Comparison of ENCODE assay signal across 23 mouse cellular contexts in the genomic region with DNA sequence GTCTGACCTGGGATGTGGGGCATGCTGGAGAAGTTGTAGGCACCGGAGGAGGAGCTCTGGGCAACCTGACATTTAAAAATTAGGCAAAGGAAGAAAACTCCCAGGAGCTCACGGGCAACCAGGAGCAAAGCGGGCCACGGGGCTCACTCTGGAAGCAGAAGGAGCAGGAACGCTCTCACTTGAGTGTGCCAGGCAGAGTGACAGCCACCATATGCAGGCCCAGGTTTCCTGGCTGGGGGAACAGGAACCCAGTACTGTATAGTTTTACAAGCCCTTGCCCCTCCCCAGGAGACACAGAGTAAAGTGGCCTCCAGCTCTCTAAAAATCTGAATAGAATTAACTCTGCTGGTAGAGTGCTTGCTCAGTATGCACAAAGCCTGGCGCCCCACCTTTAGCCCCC. TPM values are rescaled to one million over a fixed set of nuclear protein-coding genes. Genes with fewer than 3 reads are reported as not detected.
A peak's percentile ranks its signal among the peaks of the same experiment; 100 is the strongest.
DNase-seq lines count a peak whose midpoint lies in the region; ATAC-seq and TF ChIP-seq lines count a peak whose summit lies in the region.
"Had no signal": no experiment of that assay in that cellular context is flagged by ENCODE, and none has a peak within 500 bp of the region (broad histone marks: within the 10 kb centered on the region; RNA-seq: fewer than 3 reads in every experiment).

No protein-coding gene starts in this region.

- no peak overlapping the region for H3K9ac ChIP-seq in midbrain, postnatal 0 days (replicated peaks; ENCODE audit: low read length, poor library complexity, severe bottlenecking)
- H3K9ac ChIP-seq in forebrain, embryonic 13.5 days = no peak overlapping the region
- no peak overlapping the region; the same call in 1 of the 2 replicates for H3K9ac ChIP-seq in limb, embryonic 12.5 days (replicated peaks)
- H3K9ac ChIP-seq: embryonic facial prominence, embryonic 15.5 days; liver, embryonic 15.5 days had no signal

- H3K4me3 ChIP-seq in midbrain, embryonic 10.5 days = peak overlapping the region; percentile 24; the same call in 1 of the 2 replicates
- no peak overlapping the region for H3K4me3 ChIP-seq in midbrain, postnatal 0 days (ENCODE audit: low read depth, low read length)
- H3K4me3 ChIP-seq in forebrain, embryonic 13.5 days = no peak overlapping the region
- no peak overlapping the region for H3K4me3 ChIP-seq in limb, embryonic 12.5 days (replicated peaks)
- H3K4me3 ChIP-seq: embryonic facial prominence, embryonic 15.5 days; liver, embryonic 15.5 days had no signal

- intact Hi-C loops in left cerebral cortex, postnatal 10 days (cut with DNase I) = no loop called here

- H3K9me3 ChIP-seq in midbrain, embryonic 10.5 days (replicated peaks) = no peaks in the 10 kb centered on the region
- H3K9me3 ChIP-seq in midbrain, postnatal 0 days (ENCODE audit: low read length) = no peaks in the 10 kb centered on the region
- H3K9me3 ChIP-seq in forebrain, embryonic 13.5 days (replicated peaks) = no peaks in the 10 kb centered on the region
- H3K9me3 ChIP-seq in limb, embryonic 12.5 days = no peaks in the 10 kb centered on the region
- H3K9me3 ChIP-seq: embryonic facial prominence, embryonic 15.5 days; liver, embryonic 15.5 days had no signal

- no peak for TF ChIP-seq CTCF in midbrain, postnatal 0 days (IDR thresholded peaks at IDR 0.05)

- 68% methylated on average over 6 of the region's 6 CpGs for WGBS in midbrain, embryonic 10.5 days
- WGBS in midbrain, postnatal 0 days = 58% methylated on average over 6 of the region's 6 CpGs
- WGBS in forebrain, embryonic 13.5 days = 66% methylated on average over 6 of the region's 6 CpGs
- 42% methylated on average over 6 of the region's 6 CpGs for WGBS in limb, embryonic 12.5 days

- ATAC-seq in cerebellum, adult (ENCODE audit: insufficient number of reproducible peaks, low FRiP score, low TSS enrichment) = no peak
- no peak for ATAC-seq in midbrain, postnatal 0 days (ENCODE audit: low FRiP score)
- ATAC-seq in forebrain, embryonic 13.5 days = no peak
- ATAC-seq in limb, embryonic 12.5 days (ENCODE audit: insufficient number of reproducible peaks, insufficient read depth, low FRiP score, low TSS enrichment, low read depth) = no peak
- ATAC-seq: CD4-positive, CD25-positive, alpha-beta regulatory T cell, adult 4 months; hindbrain, postnatal 0 days; intestine, postnatal 0 days; lung, postnatal 0 days had no signal

- H3K27ac ChIP-seq in midbrain, embryonic 10.5 days (replicated peaks) = peak overlapping the region; percentile 72
- no peak overlapping the region for H3K27ac ChIP-seq in midbrain, postnatal 0 days (ENCODE audit: low read depth, low read length)
- no peak overlapping the region for H3K27ac ChIP-seq in forebrain, embryonic 13.5 days
- H3K27ac ChIP-seq in limb, embryonic 12.5 days = peak overlapping the region; percentile 89
- H3K27ac ChIP-seq: embryonic facial prominence, embryonic 15.5 days; hindbrain, postnatal 0 days; liver, embryonic 15.5 days; stomach, postnatal 0 days had no signal

- peaks cover 83% of the 10 kb centered on the region for H3K4me1 ChIP-seq in midbrain, embryonic 10.5 days
- no peaks in the 10 kb centered on the region for H3K4me1 ChIP-seq in midbrain, postnatal 0 days (ENCODE audit: insufficient read depth, low read length)
- peaks cover 61% of the 10 kb centered on the region for H3K4me1 ChIP-seq in forebrain, embryonic 13.5 days
- peaks cover 64% of the 10 kb centered on the region for H3K4me1 ChIP-seq in limb, embryonic 12.5 days (replicated peaks)

- H3K27me3 ChIP-seq in midbrain, embryonic 10.5 days (ENCODE audit: low read depth, poor library complexity, severe bottlenecking) = peaks cover 91% of the 10 kb centered on the region
- peaks cover 16% of the 10 kb centered on the region for H3K27me3 ChIP-seq in midbrain, postnatal 0 days (ENCODE audit: insufficient read depth, low read length)
- peaks cover 51% of the 10 kb centered on the region for H3K27me3 ChIP-seq in forebrain, embryonic 13.5 days
- H3K27me3 ChIP-seq in limb, embryonic 12.5 days = peaks cover 40% of the 10 kb centered on the region

- DNase-seq in cerebellum, adult 9-10 months = peak; percentile 48
- DNase-seq in midbrain, embryonic 10.5 days (ENCODE audit: low spot score) = peak; percentile 16
- DNase-seq in midbrain, postnatal 0 days (ENCODE audit: low spot score) = no peak
- DNase-seq in lung, postnatal 25 days (ENCODE audit: low spot score) = no peak
- DNase-seq in left cerebral cortex, postnatal 10 days (ENCODE audit: extremely low spot score in 1 of 2, low spot score in 2 of 2) = no peak
- DNase-seq: adrenal gland, postnatal 25 days; cerebellum, adult 8-10 months; heart, postnatal 10 days; left cerebral cortex, postnatal 4 days; midbrain, embryonic 14.5 days had no signal

- H3K36me3 ChIP-seq in midbrain, embryonic 10.5 days = no peaks in the 10 kb centered on the region
- H3K36me3 ChIP-seq in midbrain, postnatal 0 days (ENCODE audit: insufficient read depth, low read length) = no peaks in the 10 kb centered on the region
- H3K36me3 ChIP-seq in forebrain, embryonic 13.5 days (ENCODE audit: poor library complexity, severe bottlenecking) = no peaks in the 10 kb centered on the region
- no peaks in the 10 kb centered on the region for H3K36me3 ChIP-seq in limb, embryonic 12.5 days
- H3K36me3 ChIP-seq: embryonic facial prominence, embryonic 15.5 days; liver, embryonic 15.5 days had no signal

- no peak overlapping the region for H3K4me2 ChIP-seq in midbrain, postnatal 0 days (ENCODE audit: low read depth, low read length, poor library complexity, severe bottlenecking)
- peak overlapping the region; percentile 8; the same call in 1 of the 2 replicates for H3K4me2 ChIP-seq in forebrain, embryonic 13.5 days
- H3K4me2 ChIP-seq in limb, embryonic 12.5 days = peak overlapping the region; percentile 43
- H3K4me2 ChIP-seq: embryonic facial prominence, embryonic 15.5 days; liver, embryonic 15.5 days had no signal

RNA-seq across cellular contexts. Expression of gene Nxph3, which starts 2.8 kb away (rescaled TPM):
- 0.68 and 0.78 TPM in 2 replicates for polyA plus RNA-seq in midbrain, embryonic 10.5 days (2016; fragmentation: Nextera tagmentation; extraction: Ambion mirVana)
- total RNA-seq in midbrain, postnatal 0 days (2014; rRNA removed) = 22.3 and 22.8 TPM in 2 replicates
- polyA plus RNA-seq in midbrain, postnatal 0 days (2015; fragmentation: Nextera tagmentation; extraction: Ambion mirVana) = 5.1 and 5.6 TPM in 2 replicates
- 1.8 and 2.2 TPM in 2 replicates for polyA plus RNA-seq in forebrain, embryonic 13.5 days (2015; fragmentation: Nextera tagmentation; extraction: Ambion mirVana)
- polyA plus RNA-seq in limb, embryonic 12.5 days (2016; fragmentation: Nextera tagmentation; extraction: Ambion mirVana) = 2.5 and 2.6 TPM in 2 replicates
- 10 to 100 TPM; 35.6 to 41.7 TPM for total RNA-seq in left cerebral cortex, postnatal 10 days (2021)
- total RNA-seq: megakaryocyte progenitor cell, adult 5-6 weeks; MEL had no signal
- polyA plus RNA-seq: CD4-positive, CD25-positive, alpha-beta regulatory T cell, adult 4 months; thymus, postnatal 0 days had no signal

Comparison
In these comparisons a context has a peak if more than half of its experiments do, and no peak if none do; other contexts are left out.
1. DNase-seq: peak in cerebellum, adult 9-10 months (single experiment) and midbrain, embryonic 10.5 days (single experiment); none in midbrain, postnatal 0 days (single experiment), lung, postnatal 25 days (single experiment) and left cerebral cortex, postnatal 10 days (0 of 2).
2. H3K27ac ChIP-seq: peak in midbrain, embryonic 10.5 days (single experiment) and limb, embryonic 12.5 days (single experiment); none in midbrain, postnatal 0 days (single experiment) and forebrain, embryonic 13.5 days (single experiment).